Mouse (Mus musculus) testis, adult 2 months (tissue): ENCODE results near the gene Tas2r131. TPM values are rescaled to one million over a fixed set of nuclear protein-coding genes. Genes with fewer than 3 reads are reported as not detected.
"Not testable (repeated sequence)": the region's sequence is repeated elsewhere in the genome, so short reads cannot be mapped to it uniquely, and the experiment has no call there.

Experiments used
- H3K27ac ChIP-seq: fragments of 200-500 bp; 2 replicates; pipeline ENCODE4 v1.5.1; 2012; ENCODE audit warnings: low read depth, low read length; ENCODE audit not compliant: control insufficient read depth, insufficient read depth
- H3K27me3 ChIP-seq: fragments of 200-500 bp; 2 replicates; pipeline ENCODE4 v1.6.1; 2012; ENCODE audit warnings: mild to moderate bottlenecking, low read length, moderate library complexity; ENCODE audit not compliant: control insufficient read depth, insufficient read depth
- H3K36me3 ChIP-seq: fragments of 200-500 bp; 2 replicates; pipeline ENCODE4 v1.6.1; 2012; ENCODE audit warnings: mild to moderate bottlenecking, low read length; ENCODE audit not compliant: control insufficient read depth, insufficient read depth
- H3K4me1 ChIP-seq: fragments of 200-500 bp; 2 replicates; pipeline ENCODE4 v1.6.1; 2012; ENCODE audit warnings: low read length; ENCODE audit not compliant: control insufficient read depth, insufficient read depth
- H3K4me3 ChIP-seq: fragments of 200-500 bp; 2 replicates; pipeline ENCODE4 v1.5.1; 2012; ENCODE audit warnings: low read depth, mild to moderate bottlenecking, low read length, moderate library complexity, mixed read lengths; ENCODE audit not compliant: control insufficient read depth
- CTCF ChIP-seq: fragments of 200-500 bp; IDR thresholded peaks from 2 replicates; pipeline ENCODE4 v1.5.1; 2012; ENCODE audit warnings: low read depth, mild to moderate bottlenecking, inconsistent platforms, low read length, moderate library complexity; ENCODE audit not compliant: control insufficient read depth, insufficient read depth, insufficient replicate concordance
- POLR2A ChIP-seq: fragments of 200-500 bp; IDR thresholded peaks from 2 replicates; pipeline ENCODE4 v1.6.1; 2012; ENCODE audit warnings: low read depth, mild to moderate bottlenecking, inconsistent platforms, low read length, moderate library complexity; ENCODE audit not compliant: control insufficient read depth
- polyA plus RNA-seq: library from polyadenylated mRNA; depleted of rRNA; stranded (reverse); fragments of >200 nt; gene quantifications from 2 replicates; pipeline ENCODE4 v1.2.3, GENCODE M21; 2012; rRNA removed

The Tas2r131 gene
- polyA plus RNA-seq, result not detected in 2 replicates

DNA sequence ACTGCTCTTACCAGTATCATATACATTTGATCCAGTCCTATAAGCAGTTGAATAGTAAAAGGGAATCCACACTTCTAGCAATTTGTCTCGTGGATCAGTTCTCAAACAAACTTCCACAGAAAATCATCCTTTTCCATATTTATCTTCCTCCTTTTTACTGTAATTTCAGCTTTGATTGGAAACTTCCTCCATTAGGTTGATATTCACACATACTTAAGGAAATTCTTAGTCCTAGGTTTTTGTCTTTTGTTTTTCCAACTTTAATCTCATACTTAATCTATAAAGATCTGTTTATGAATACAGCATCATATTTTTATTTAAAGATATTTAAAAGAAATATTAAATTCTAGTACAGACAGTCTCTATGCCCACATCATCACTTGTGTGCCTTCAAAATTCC is at the start of gene Tas2r131:
Tas2r131 (minus strand) TSS at position 101 of the 400 bp plus-strand sequence.
- no peak within 1 kb of the TSS for H3K27ac ChIP-seq
- H3K4me3 ChIP-seq, result no peak within 1 kb of the TSS
- no peaks in the 10 kb centered on the region for H3K27me3 ChIP-seq
- no peak for TF ChIP-seq POLR2A
- no peak for TF ChIP-seq CTCF
- H3K4me1 ChIP-seq, result no peaks in the 10 kb centered on the region
- no peaks in the 10 kb centered on the region for H3K36me3 ChIP-seq

DNA sequence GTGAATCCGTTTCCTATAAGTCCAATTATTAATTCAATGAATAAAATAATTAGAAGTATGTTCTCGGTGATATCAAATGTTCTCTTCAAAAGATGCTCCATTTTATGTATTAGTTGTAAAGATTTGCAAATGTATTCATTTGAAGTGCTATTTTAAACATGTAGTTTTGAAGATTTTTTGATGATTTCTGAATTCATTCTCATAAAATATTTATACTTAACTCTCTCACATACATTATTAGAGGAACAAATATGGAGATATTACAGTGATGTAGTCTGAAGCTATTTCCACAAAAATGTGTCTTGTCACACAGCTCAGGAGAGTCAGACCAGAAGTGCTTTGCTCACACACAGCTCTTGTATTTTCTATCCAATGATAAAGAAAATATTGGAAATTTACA is 23.1 kb upstream of the Tas2r131 start, which contains the start of gene Tas2r109:
Tas2r109 (minus strand) TSS at position 101 of the 400 bp plus-strand sequence.
- H3K4me3 ChIP-seq, result no peak within 1 kb of the TSS
- H3K4me1 ChIP-seq, result no peaks in the 10 kb centered on the region
- no peaks in the 10 kb centered on the region for H3K36me3 ChIP-seq
- TF ChIP-seq POLR2A (no peak), CTCF (no peak)
- no peak within 1 kb of the TSS for H3K27ac ChIP-seq
- H3K27me3 ChIP-seq, result no peaks in the 10 kb centered on the region

DNA sequence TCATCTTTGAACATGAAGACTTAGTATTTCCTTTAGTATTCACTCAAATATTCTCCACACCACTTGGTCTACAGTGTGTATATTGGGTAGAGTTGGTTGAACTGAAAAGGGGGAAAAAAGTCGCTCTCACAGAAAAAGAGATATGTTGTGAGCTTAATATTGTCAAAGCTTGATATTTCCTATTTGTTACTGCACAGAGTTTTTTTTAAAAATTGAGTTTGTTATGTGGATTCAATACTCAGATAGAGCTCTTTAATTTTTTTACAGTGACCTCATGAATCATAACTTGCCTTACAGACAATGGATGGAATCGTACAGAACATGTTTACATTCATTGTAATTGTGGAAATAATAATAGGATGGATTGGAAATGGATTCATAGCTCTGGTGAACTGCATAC is 6.9 kb downstream of the Tas2r131 start, which contains the start of gene Tas2r129:
Tas2r129 (plus strand) TSS at position 301 of the 400 bp plus-strand sequence.
- no peak within 1 kb of the TSS for H3K27ac ChIP-seq
- H3K36me3 ChIP-seq, result no peaks in the 10 kb centered on the region
- H3K27me3 ChIP-seq, result no peaks in the 10 kb centered on the region
- H3K4me1 ChIP-seq, result no peaks in the 10 kb centered on the region
- H3K4me3 ChIP-seq, result no peak within 1 kb of the TSS
- TF ChIP-seq CTCF, result no peak
- no peak for TF ChIP-seq POLR2A

DNA sequence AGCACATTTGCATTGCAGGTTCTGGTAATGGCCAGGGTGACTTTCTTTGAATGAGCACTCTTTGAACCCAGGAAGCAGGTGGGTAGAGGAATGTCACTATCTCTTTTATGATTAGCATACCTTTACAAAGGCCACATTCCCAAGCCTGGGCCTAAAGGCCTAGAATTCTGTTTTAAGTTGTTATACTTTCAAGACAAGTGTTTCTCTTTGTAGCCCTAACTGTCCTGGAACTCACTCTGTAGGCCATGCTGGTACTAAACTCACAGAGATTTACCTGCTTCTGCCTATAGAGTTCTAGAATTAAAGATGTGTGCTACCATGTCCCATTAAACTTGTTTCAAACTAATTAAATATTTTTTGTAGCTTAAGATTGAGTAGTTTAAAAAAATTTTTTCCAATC is 16.3 kb downstream of the Tas2r131 start:
- not testable (repeated sequence) for H3K4me1 ChIP-seq, H3K4me3 ChIP-seq, H3K27me3 ChIP-seq, H3K27ac ChIP-seq, H3K36me3 ChIP-seq

DNA sequence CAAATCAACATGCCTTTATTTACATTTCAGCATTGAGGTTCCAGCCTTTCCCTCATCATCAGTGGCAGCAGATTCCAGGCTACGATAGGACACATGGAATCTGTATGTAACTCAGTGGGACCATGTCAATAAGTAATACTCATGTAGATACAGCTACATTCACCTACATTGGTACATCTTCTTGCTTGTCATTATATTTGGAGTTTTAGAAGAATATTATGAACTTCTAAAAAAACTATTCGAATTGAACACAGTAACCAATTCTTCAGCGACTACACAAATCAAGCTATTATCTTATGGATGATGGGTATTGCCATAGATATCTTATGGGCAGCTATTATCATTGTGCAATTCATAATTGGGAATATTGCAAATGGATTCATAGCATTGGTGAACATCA is 48.4 kb downstream of the Tas2r131 start, which contains the start of gene Tas2r125:
Tas2r125 (plus strand) TSS at position 301 of the 400 bp plus-strand sequence.
- TF ChIP-seq CTCF (no peak), POLR2A (no peak)
- no peaks in the 10 kb centered on the region for H3K36me3 ChIP-seq

More for the DNA sequence above, 48.4 kb downstream of the Tas2r131 start, which contains the start of gene Tas2r125:
- Histone ChIP-seq H3K4me3 (no peak within 1 kb of the TSS), H3K27me3 (no peaks in the 10 kb centered on the region), H3K27ac (no peak within 1 kb of the TSS), H3K4me1 (no peaks in the 10 kb centered on the region)

Other genes starting within 250 kb of the Tas2r131 start
- not detected in 2 replicates for gene Tas2r122, start 246.0 kb downstream of the Tas2r131 start, polyA plus RNA-seq
- not detected in 2 replicates for gene Tas2r115, start 219.9 kb downstream of the Tas2r131 start, polyA plus RNA-seq
- not detected in 2 replicates for gene Tas2r124, start 203.2 kb downstream of the Tas2r131 start, polyA plus RNA-seq
- gene Tas2r102, start 195.8 kb downstream of the Tas2r131 start, polyA plus RNA-seq, result not detected in 2 replicates
- not detected in 2 replicates for gene Tas2r136, start 179.8 kb downstream of the Tas2r131 start, polyA plus RNA-seq
- not detected in 2 replicates for gene Tas2r117, start 155.1 kb downstream of the Tas2r131 start, polyA plus RNA-seq
- gene Tas2r123, start 110.8 kb downstream of the Tas2r131 start, polyA plus RNA-seq, result not detected in 2 replicates
- not detected in 2 replicates for gene Tas2r116, start 102.5 kb downstream of the Tas2r131 start, polyA plus RNA-seq
- gene Tas2r110, start 89.9 kb downstream of the Tas2r131 start, polyA plus RNA-seq, result not detected in 2 replicates
- gene Tas2r113, start 64.9 kb downstream of the Tas2r131 start, polyA plus RNA-seq, result not detected in 2 replicates
- not detected in 2 replicates for gene Tas2r125, start 48.3 kb downstream of the Tas2r131 start, polyA plus RNA-seq
- gene Tas2r129, start 6.8 kb downstream of the Tas2r131 start, polyA plus RNA-seq, result not detected in 2 replicates
- gene Tas2r109, start 23.0 kb upstream of the Tas2r131 start, polyA plus RNA-seq, result not detected in 2 replicates
- gene Tas2r103, start 79.2 kb upstream of the Tas2r131 start, polyA plus RNA-seq, result not detected in 2 replicates
- not detected in 2 replicates for gene Tas2r140, start 97.9 kb upstream of the Tas2r131 start, polyA plus RNA-seq
- gene Smim10l1, start 147.0 kb upstream of the Tas2r131 start, polyA plus RNA-seq, result 8.2 and 8.8 TPM in 2 replicates